Mouse (Mus musculus): Measurements from ENCODE around the gene Esyt2.

GRCm38 (mm10) chr12:116315498-116315897, 34.5 kb downstream of the Esyt2 start:
- TF ChIP-seq CTCF (IDR thresholded peaks at IDR 0.05; ENCODE audit: control insufficient read depth, insufficient read depth, low read length) (no peak), POLR2A (IDR thresholded peaks at IDR 0.05; ENCODE audit: borderline replicate concordance, control insufficient read depth, low read depth, low read length) (no peak)

All from bone marrow, adult 2 months (tissue).